Mouse (Mus musculus) testis, postnatal 14 days (tissue): ENCODE results near the gene Rtkn2.
"Not testable (repeated sequence)": the region's sequence is repeated elsewhere in the genome, so short reads cannot be mapped to it uniquely, and the experiment has no call there.

Experiments
- DNase-seq: peaks from one replicate; pipeline ENCODE4 v3.0.0; 2021; ENCODE audit warnings: low spot score

The Rtkn2 gene

GRCm38 (mm10) chr10:68078708-68079107, 99.3 kb downstream of the Rtkn2 start:
- no peak for DNase-seq

- no peak for DNase-seq
These were observed 100.7 kb downstream of the Rtkn2 start for GRCm38 (mm10) chr10:68079910-68080670.

GRCm38 (mm10) chr10:68081712-68082111, 102.3 kb downstream of the Rtkn2 start:
- DNase-seq, result no peak

- no peak for DNase-seq
These were observed 106.2 kb downstream of the Rtkn2 start for GRCm38 (mm10) chr10:68085574-68085973.

- no peak for DNase-seq
These were observed 107.6 kb downstream of the Rtkn2 start for GRCm38 (mm10) chr10:68086973-68087372.

- DNase-seq, result no peak
These were observed 108.4 kb downstream of the Rtkn2 start for GRCm38 (mm10) chr10:68087722-68088121.

- no peak for DNase-seq
These were observed 110.2 kb downstream of the Rtkn2 start for GRCm38 (mm10) chr10:68089435-68090196.

- peak; percentile 72 for DNase-seq
These were observed 110.8 kb downstream of the Rtkn2 start for GRCm38 (mm10) chr10:68090197-68090535.

GRCm38 (mm10) chr10:68090544-68090943, 111.2 kb downstream of the Rtkn2 start:
- no peak for DNase-seq

GRCm38 (mm10) chr10:68091011-68091410, 111.6 kb downstream of the Rtkn2 start:
- no peak for DNase-seq

GRCm38 (mm10) chr10:68091840-68092239, 112.5 kb downstream of the Rtkn2 start:
- DNase-seq, result no peak

GRCm38 (mm10) chr10:68093496-68093895, 114.1 kb downstream of the Rtkn2 start:
- no peak for DNase-seq

- no peak for DNase-seq
These were observed 115.8 kb downstream of the Rtkn2 start for GRCm38 (mm10) chr10:68095136-68095535.

GRCm38 (mm10) chr10:68096395-68096794, 117.0 kb downstream of the Rtkn2 start:
- DNase-seq, result no peak

GRCm38 (mm10) chr10:68097821-68098675, 118.7 kb downstream of the Rtkn2 start:
- DNase-seq, result no peak

GRCm38 (mm10) chr10:68099801-68100200, 120.4 kb downstream of the Rtkn2 start:
- DNase-seq, result not testable (repeated sequence)

- no peak for DNase-seq
These were observed 121.1 kb downstream of the Rtkn2 start for GRCm38 (mm10) chr10:68100506-68100905.

- DNase-seq, result no peak
These were observed 121.9 kb downstream of the Rtkn2 start for GRCm38 (mm10) chr10:68101251-68101650.

- no peak for DNase-seq
These were observed 123.2 kb downstream of the Rtkn2 start for GRCm38 (mm10) chr10:68102566-68102965.

GRCm38 (mm10) chr10:68103078-68103855, 123.9 kb downstream of the Rtkn2 start:
- no peak for DNase-seq

- no peak for DNase-seq
These were observed 124.6 kb downstream of the Rtkn2 start for GRCm38 (mm10) chr10:68103988-68104387.

- DNase-seq, result peak; percentile 63
These were observed 125.1 kb downstream of the Rtkn2 start for GRCm38 (mm10) chr10:68104481-68104880.
